Mouse (Mus musculus): Measurements from ENCODE around the gene Klf6.

Klf6 gene

GRCm38 (mm10) chr13:5899021-5899420 lies 37.7 kb downstream of the Klf6 start:
- no peak for DNase-seq (ENCODE audit: low read depth, low spot score)

GRCm38 (mm10) chr13:5899641-5900040 lies 38.4 kb downstream of the Klf6 start:
- DNase-seq (ENCODE audit: low read depth, low spot score), result no peak

DNA sequence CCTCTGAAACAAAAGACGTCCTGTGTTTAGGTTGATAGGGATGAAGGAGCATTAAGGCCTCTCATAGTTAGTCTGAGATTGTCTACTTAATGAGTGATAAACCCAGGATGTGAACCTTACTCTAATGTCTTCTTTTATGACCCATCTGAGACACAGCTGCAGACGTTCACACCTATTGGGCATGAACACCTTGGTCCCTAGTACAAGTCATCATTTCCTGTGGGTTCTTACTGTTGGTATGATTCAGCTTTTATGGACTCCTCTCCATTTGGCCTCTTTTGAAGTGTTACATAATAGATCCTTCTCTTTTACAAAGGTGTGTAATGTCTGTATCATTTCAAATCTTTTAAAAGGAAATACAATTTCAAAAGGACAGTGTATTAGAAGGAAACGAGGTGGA lies 51.9 kb downstream of the Klf6 start:
- no peak for DNase-seq (ENCODE audit: low read depth, low spot score)

- no peak for DNase-seq (ENCODE audit: low read depth, low spot score)
Observed at GRCm38 (mm10) chr13:5917360-5917759, 56.1 kb downstream of the Klf6 start.

- DNase-seq (ENCODE audit: low read depth, low spot score), result no peak
Observed at GRCm38 (mm10) chr13:5919966-5920365, 58.7 kb downstream of the Klf6 start.

Data from retina, postnatal 7 days (tissue).